Mouse (Mus musculus) heart, embryonic 15.5 days (tissue): ENCODE measurements around the gene Fxyd6. TPM values are rescaled to one million over a fixed set of nuclear protein-coding genes. Genes with fewer than 3 reads are reported as not detected.

ENCODE experiments used
- ATAC-seq: fragments of 200-750 bp; cut with Nextera tagmentation; replicated peaks from 2 replicates; pipeline ENCODE4 v1.8.0; 2017; ENCODE audit warnings: low read depth, moderate TSS enrichment; ENCODE audit not compliant: insufficient number of reproducible peaks, insufficient read depth, low FRiP score
- H3K27ac ChIP-seq: fragments of 300-500 bp; sonication (generic); 2 replicates; pipeline ENCODE4 v1.5.1; 2015; ENCODE audit warnings: mild to moderate bottlenecking, inconsistent platforms
- H3K27me3 ChIP-seq: fragments of 300-500 bp; sonication (generic); 2 replicates; pipeline ENCODE4 v1.6.1; 2015; ENCODE audit warnings: inconsistent platforms
- H3K36me3 ChIP-seq: fragments of 300-500 bp; sonication (generic); 2 replicates; pipeline ENCODE4 v1.6.1; 2015; ENCODE audit warnings: mild to moderate bottlenecking, inconsistent platforms
- H3K4me1 ChIP-seq: fragments of 300-500 bp; sonication (generic); replicated peaks from 2 replicates; pipeline ENCODE4 v1.6.1; 2015; ENCODE audit warnings: inconsistent platforms
- H3K4me2 ChIP-seq: fragments of 300-500 bp; sonication (generic); 2 replicates; pipeline ENCODE4 v1.6.1; 2015; ENCODE audit warnings: inconsistent platforms, mild to moderate bottlenecking, moderate library complexity
- H3K4me3 ChIP-seq: fragments of 300-500 bp; sonication (generic); 2 replicates; pipeline ENCODE4 v1.5.1; 2015; ENCODE audit warnings: mild to moderate bottlenecking, inconsistent platforms
- H3K9ac ChIP-seq: fragments of 300-500 bp; sonication (generic); 2 replicates; pipeline ENCODE4 v1.6.1; 2015; ENCODE audit warnings: mild to moderate bottlenecking, inconsistent platforms
- H3K9me3 ChIP-seq: fragments of 300-500 bp; sonication (generic); replicated peaks from 2 replicates; pipeline ENCODE4 v1.6.1; 2016; ENCODE audit warnings: inconsistent platforms
- WGBS: fragments of 180-500 bp; shearing (Covaris S2); methylation state at CpG from one replicate; pipeline ENCODE4 v1.1.7; 2015; ENCODE audit warnings: mixed read lengths; 5-methylcytosine and 5-hydroxymethylcytosine counted together
- polyA plus RNA-seq: library from polyadenylated mRNA; unstranded; fragments of >200 nt; fragmentation: Nextera tagmentation; extraction: Ambion mirVana; gene quantifications from 2 replicates; pipeline ENCODE4 v1.2.1, GENCODE M21; 2015

Fxyd6 gene
- polyA plus RNA-seq, result 37.6 and 47.9 TPM in 2 replicates

DNA sequence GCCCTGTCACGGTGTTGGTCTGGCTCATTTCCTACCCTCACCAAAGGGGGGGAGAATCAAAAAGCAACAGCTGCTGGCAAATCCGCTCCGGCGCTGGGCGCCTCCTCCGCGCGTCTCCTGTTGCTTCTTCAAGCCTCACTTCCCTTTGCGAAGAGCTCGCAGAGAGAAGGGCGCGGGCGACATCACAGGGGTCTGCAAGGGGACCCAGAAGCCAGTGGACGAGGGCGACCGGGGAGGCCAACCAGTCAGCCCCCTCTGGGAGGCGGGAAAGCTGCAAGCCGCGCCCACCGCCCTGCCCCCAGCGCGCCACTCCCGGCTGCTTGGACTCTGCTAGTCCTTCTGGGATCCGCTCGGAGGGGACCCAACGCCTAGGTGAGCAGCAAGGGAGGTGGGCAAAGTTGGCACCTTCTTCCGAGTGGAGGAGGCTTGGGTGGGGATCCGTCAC, at the start of gene Fxyd6:
Fxyd6 (plus strand) TSS at position 69 of the 445 bp plus-strand sequence.
- peaks cover 17% of the 10 kb centered on the region; the same call in 1 of the 2 replicates for H3K27me3 ChIP-seq
- H3K9me3 ChIP-seq, result no peaks in the 10 kb centered on the region
- WGBS, result under 1% methylated on average over 28 of the region's 28 CpGs
- H3K9ac ChIP-seq, result peak within 1 kb of the TSS; percentile 56
- peak within 1 kb of the TSS; percentile 58 for H3K4me3 ChIP-seq
- peak; percentile 41; the same call in 1 of the 2 replicates for ATAC-seq
- H3K27ac ChIP-seq, result no peak within 1 kb of the TSS
- H3K4me1 ChIP-seq, result peaks cover 27% of the 10 kb centered on the region
- no peaks in the 10 kb centered on the region for H3K36me3 ChIP-seq
- peak within 1 kb of the TSS; percentile 95 for H3K4me2 ChIP-seq

DNA sequence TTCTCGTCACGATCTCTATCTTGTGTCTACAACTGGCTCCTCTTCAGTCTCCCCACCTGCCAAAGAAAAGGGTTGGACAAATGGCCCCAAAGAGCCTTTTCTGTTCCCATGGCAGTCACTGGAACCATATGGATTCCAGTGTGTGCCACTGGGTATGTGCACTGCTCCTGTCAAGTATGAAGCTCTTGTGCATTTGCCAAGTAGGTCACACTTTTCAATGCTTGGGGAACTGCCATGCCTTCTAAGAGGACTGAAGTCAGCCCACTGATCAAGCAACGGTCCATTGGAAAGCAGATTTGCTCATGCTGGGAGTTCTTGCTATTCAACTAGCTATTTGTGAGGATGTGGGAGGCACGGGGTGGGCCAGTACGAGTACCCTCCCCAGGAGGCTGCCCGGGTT, 48.5 kb upstream of the Fxyd6 start:
- Histone ChIP-seq H3K36me3 (no peaks in the 10 kb centered on the region), H3K4me1 (peaks cover 11% of the 10 kb centered on the region; the same call in 1 of the 2 replicates), H3K9me3 (no peaks in the 10 kb centered on the region), H3K27me3 (peaks cover 41% of the 10 kb centered on the region), H3K27ac (no peak overlapping the region), H3K4me3 (no peak overlapping the region), H3K9ac (no peak overlapping the region), H3K4me2 (no peak overlapping the region)
- ATAC-seq, result no peak
- WGBS, result 78% methylated on average over 6 of the region's 6 CpGs

DNA sequence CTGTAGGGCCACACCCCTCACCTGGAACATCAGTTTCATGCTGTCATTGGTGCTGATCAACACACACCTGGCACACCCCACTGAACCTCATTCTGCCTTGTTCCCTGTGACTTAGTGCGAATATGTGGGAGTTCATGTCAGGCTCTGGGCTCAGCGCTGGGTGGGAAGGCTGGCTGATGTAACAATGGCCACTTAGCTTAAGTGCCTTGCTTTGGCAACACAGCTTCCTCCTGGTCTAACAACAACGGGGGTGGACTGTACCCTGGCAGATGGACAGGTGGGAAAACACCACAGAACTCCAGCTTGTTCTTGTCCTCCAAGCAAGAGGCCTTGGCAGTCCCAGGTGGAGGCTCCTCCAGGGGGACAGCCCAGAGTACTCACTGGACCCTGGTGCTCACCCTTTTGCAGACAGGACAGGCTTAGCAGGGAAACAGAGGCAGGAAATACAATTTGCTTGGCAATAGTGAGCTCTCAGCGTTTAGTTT, 48.0 kb upstream of the Fxyd6 start:
- 64% methylated on average over 4 of the region's 4 CpGs for WGBS
- Histone ChIP-seq H3K4me2 (no peak overlapping the region), H3K27ac (no peak overlapping the region), H3K27me3 (peaks cover 36% of the 10 kb centered on the region), H3K9ac (no peak overlapping the region), H3K4me1 (peaks cover 11% of the 10 kb centered on the region; the same call in 1 of the 2 replicates), H3K9me3 (no peaks in the 10 kb centered on the region), H3K36me3 (no peaks in the 10 kb centered on the region), H3K4me3 (no peak overlapping the region)
- no peak for ATAC-seq

DNA sequence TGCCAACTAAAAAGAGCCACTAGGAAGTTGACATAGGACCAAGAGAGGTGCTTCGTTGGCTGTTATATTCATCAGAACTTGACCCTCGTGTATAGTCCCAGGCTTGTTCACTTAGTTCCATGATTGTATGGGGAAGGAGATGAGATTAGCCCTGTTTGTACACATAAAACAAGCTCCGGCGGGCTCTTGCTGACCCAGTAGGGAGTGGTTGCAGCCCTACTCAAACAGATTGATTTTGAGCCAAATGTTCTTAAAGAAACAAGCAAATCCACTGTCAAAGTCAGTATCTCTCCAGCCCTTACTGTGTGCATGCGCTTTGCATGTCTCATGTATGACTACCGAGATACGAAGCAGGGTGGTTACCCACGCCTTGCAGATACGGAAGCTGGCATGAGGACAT, 43.6 kb upstream of the Fxyd6 start:
- 81% methylated on average over 9 of the region's 9 CpGs for WGBS
- Histone ChIP-seq H3K27me3 (0 out of 2 replicates have a peak, but pooled peaks cover 4% of the 10 kb centered on the region), H3K4me1 (peaks cover 6% of the 10 kb centered on the region; the same call in 1 of the 2 replicates), H3K4me2 (no peak overlapping the region), H3K36me3 (no peaks in the 10 kb centered on the region), H3K9me3 (no peaks in the 10 kb centered on the region), H3K27ac (no peak overlapping the region), H3K9ac (no peak overlapping the region), H3K4me3 (no peak overlapping the region)
- ATAC-seq, result no peak

DNA sequence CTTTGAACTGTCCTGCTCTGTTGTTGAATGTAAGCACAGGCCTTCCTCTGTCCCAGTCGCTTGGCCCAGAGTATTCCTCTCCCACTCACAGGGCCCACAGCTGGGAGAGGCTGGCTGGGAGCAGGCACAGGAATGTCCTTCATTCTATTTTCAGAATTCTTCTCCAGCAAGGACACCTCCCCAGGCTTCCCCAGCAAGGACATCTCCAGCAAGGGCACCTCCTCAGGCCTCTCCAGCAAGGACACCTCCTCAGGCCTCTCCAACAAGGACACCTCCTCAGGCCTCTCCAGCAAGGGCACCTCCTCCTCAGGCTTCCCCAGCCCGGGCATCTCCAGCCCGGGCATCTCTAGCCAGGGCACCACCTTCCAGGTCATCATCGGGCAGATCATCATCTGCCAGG, 41.7 kb upstream of the Fxyd6 start:
- H3K27ac ChIP-seq, result no peak overlapping the region
- no peaks in the 10 kb centered on the region for H3K36me3 ChIP-seq
- H3K4me1 ChIP-seq, result peaks cover 6% of the 10 kb centered on the region; the same call in 1 of the 2 replicates
- no peaks in the 10 kb centered on the region for H3K9me3 ChIP-seq
- no peak overlapping the region for H3K9ac ChIP-seq
- no peak for ATAC-seq
- H3K27me3 ChIP-seq, result no peaks in the 10 kb centered on the region
- no peak overlapping the region for H3K4me3 ChIP-seq
- H3K4me2 ChIP-seq, result no peak overlapping the region
- WGBS, result 67% methylated on average over 4 of the region's 4 CpGs

DNA sequence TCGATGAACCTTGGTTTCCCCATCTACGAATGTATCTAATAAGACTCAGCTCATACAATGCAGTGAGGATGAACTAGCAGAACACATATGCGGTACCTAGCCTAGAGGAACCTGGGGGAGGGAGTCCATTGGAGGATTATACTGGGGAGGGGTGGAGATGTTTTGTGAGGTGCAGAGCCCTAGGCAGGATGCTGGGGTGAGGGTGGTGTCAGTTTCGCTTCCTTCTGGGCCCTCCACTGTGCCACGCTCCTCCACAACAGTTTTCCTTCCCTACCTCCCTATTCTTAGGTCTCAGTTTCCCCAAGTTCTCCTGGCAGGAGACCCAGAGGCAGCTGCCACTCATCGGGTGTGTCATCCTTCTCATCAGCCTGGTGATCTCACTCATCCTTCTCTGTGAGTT, 40.4 kb upstream of the Fxyd6 start:
- 86% methylated on average over 6 of the region's 6 CpGs for WGBS
- no peaks in the 10 kb centered on the region for H3K36me3 ChIP-seq

DNA sequence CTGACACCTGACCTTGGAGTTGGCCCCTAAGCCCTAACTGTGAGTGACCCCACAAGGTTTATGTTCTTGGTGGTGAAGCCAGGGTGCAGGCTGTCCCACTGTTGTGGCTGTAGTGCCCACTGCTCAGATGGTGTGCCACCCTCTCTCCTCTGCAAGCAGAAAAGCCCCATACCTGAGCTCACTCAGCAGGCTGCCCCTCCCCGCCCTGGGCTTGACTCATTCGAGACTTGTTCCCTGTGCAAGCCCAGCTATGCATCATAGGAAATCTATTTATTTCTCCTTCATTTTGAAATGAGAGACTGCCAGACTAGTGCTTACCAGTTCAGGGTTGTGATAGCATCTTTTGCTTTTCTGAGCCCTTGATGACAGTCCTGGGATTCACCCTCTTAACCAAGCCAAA, 32.6 kb upstream of the Fxyd6 start:
- Histone ChIP-seq H3K27ac (no peak overlapping the region), H3K27me3 (peaks cover 12% of the 10 kb centered on the region; the same call in 1 of the 2 replicates), H3K9ac (no peak overlapping the region), H3K4me3 (no peak overlapping the region), H3K9me3 (no peaks in the 10 kb centered on the region), H3K4me1 (no peaks in the 10 kb centered on the region), H3K36me3 (no peaks in the 10 kb centered on the region), H3K4me2 (no peak overlapping the region)
- no peak for ATAC-seq
- 63% methylated on average over 2 of the region's 2 CpGs for whole genome bisulfite sequencing

More for the DNA sequence above, 40.4 kb upstream of the Fxyd6 start:
- H3K9me3 ChIP-seq, result no peaks in the 10 kb centered on the region
- H3K27me3 ChIP-seq, result no peaks in the 10 kb centered on the region
- no peak overlapping the region for H3K27ac ChIP-seq
- ATAC-seq, result no peak
- H3K4me1 ChIP-seq, result peaks cover 6% of the 10 kb centered on the region; the same call in 1 of the 2 replicates
- no peak overlapping the region for H3K4me3 ChIP-seq
- no peak overlapping the region for H3K9ac ChIP-seq
- no peak overlapping the region for H3K4me2 ChIP-seq

DNA sequence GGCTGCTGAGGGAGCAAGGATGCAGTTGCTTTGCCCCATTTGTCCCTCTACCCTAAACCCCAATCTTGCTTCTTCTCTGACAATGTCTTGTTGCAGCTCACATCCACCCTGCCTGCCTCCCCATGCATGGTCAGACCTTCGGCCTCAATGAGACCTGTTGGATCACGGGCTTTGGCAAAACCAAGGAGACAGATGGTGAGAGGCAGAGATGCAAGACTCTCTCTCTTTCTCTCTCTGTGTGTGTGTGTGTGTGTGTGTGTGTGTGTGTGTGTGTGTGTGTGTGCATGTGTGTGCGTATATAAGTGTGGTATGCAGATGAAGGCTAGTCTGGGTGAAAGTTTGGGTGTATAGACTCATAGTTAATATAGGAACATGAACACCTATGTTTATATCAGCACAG, 26.9 kb upstream of the Fxyd6 start:
- Histone ChIP-seq H3K9ac (no peak overlapping the region), H3K4me1 (no peaks in the 10 kb centered on the region), H3K4me2 (no peak overlapping the region), H3K27ac (no peak overlapping the region), H3K36me3 (no peaks in the 10 kb centered on the region), H3K9me3 (no peaks in the 10 kb centered on the region), H3K27me3 (peaks cover 6% of the 10 kb centered on the region; the same call in 1 of the 2 replicates), H3K4me3 (no peak overlapping the region)
- WGBS, result 80% methylated on average over 3 of the region's 3 CpGs
- no peak for ATAC-seq

DNA sequence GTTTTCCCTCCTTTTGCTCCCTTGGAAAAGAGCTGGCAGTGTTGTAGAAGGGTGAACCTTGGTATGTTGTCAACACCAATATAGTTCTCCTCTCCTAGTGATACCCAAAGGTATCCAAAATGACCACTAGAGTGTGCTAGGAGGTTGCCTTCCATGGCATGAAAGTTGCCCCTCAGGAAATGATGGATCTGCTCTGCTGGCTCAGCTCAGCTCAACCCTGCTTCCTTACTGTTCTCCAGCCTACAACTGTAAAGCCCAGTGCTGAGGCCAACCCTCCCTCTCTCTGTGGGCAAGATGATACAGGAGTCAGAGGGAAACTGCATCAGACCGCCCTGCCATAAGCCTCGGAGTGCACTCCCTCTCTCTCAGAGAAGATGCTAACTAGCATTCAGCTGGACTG, 24.5 kb upstream of the Fxyd6 start:
- no peak for ATAC-seq
- Histone ChIP-seq H3K4me3 (no peak overlapping the region), H3K9me3 (no peaks in the 10 kb centered on the region), H3K4me1 (no peaks in the 10 kb centered on the region), H3K27me3 (0 out of 2 replicates have a peak, but pooled peaks cover 6% of the 10 kb centered on the region), H3K27ac (no peak overlapping the region), H3K9ac (no peak overlapping the region), H3K36me3 (no peaks in the 10 kb centered on the region), H3K4me2 (no peak overlapping the region)
- WGBS, result 66% methylated on average over 2 of the region's 2 CpGs

DNA sequence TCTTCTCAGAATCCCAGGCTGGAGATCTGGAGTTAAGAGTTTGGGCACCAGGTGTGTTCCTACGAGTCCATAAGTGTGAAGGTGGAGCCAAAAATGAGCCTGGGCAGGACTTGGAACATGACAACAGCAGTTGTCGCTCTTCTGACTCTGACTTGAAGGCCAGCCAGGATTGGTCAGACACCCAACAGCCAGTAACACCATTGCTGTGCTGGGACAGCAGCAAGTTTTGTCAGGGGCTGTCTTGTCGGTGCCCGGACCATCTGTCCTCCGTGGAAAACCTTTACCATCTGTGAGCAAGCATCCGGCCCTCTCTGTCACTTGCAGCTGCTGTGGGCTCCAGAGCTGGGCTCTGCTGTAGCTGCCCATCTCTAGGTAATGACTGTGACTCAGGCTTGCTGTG, 23.7 kb upstream of the Fxyd6 start:
- ATAC-seq, result no peak
- 71% methylated on average over 6 of the region's 6 CpGs for WGBS
- H3K4me3 ChIP-seq, result no peak overlapping the region

DNA sequence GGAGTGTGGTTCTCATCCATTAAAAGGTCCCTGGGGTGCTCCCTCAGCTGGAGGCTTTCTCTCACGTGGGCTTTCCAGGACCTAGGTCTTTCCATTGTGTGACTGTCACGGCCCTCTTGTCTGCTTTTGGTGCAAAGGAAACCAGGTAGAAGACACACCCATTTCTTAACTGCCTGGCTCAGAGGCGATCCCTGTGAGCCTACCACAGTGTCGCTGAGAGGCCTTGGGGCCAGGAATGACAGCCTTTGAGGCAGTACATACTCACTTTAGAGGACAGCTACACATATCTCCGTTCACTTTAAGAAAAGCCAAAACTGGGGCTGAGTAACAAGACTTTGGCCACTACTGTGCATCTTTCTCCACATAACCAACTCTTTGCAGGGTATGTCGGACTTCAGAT, 21.4 kb upstream of the Fxyd6 start:
- Histone ChIP-seq H3K27ac (no peak overlapping the region), H3K9ac (no peak overlapping the region), H3K4me3 (no peak overlapping the region), H3K27me3 (0 out of 2 replicates have a peak, but pooled peaks cover 6% of the 10 kb centered on the region), H3K4me2 (no peak overlapping the region), H3K9me3 (no peaks in the 10 kb centered on the region), H3K36me3 (no peaks in the 10 kb centered on the region), H3K4me1 (no peaks in the 10 kb centered on the region)
- WGBS, result 74% methylated on average over 6 of the region's 6 CpGs
- no peak for ATAC-seq

More for the DNA sequence above, 23.7 kb upstream of the Fxyd6 start:
- Histone ChIP-seq H3K4me1 (no peaks in the 10 kb centered on the region), H3K36me3 (no peaks in the 10 kb centered on the region), H3K4me2 (no peak overlapping the region), H3K27ac (no peak overlapping the region), H3K9me3 (no peaks in the 10 kb centered on the region), H3K9ac (no peak overlapping the region), H3K27me3 (0 out of 2 replicates have a peak, but pooled peaks cover 6% of the 10 kb centered on the region)

DNA sequence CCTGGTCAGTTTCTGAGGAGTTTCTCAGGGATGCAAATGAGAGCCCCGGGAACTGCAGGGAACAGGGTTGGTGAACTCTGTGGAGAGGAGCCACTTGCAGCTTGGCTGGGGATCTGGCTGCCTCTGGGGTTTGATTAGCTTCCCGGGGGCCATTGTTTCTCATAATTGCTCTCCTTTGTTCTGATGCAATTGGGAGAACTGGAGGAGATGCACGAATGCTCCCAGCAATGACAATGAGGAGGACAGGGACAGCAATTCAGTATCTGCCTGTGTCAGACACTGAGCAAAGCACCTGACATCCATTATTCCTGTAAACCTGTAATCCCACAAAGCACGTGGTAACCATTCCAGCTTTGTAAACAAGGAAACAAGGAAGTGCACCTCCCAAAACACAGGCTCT, 20.8 kb upstream of the Fxyd6 start:
- no peaks in the 10 kb centered on the region for H3K36me3 ChIP-seq
- no peak for ATAC-seq
- no peak overlapping the region for H3K9ac ChIP-seq
- H3K9me3 ChIP-seq, result no peaks in the 10 kb centered on the region
- H3K4me1 ChIP-seq, result no peaks in the 10 kb centered on the region
- no peak overlapping the region for H3K4me2 ChIP-seq
- 43% methylated on average over 4 of the region's 4 CpGs for WGBS
- H3K27me3 ChIP-seq, result 0 out of 2 replicates have a peak, but pooled peaks cover 6% of the 10 kb centered on the region
- no peak overlapping the region for H3K27ac ChIP-seq
- H3K4me3 ChIP-seq, result no peak overlapping the region
